Mouse (Mus musculus) megakaryocyte, embryonic 14.5 days (primary cell): ENCODE measurements around the gene Rab8b.

Source experiments
- FLI1 ChIP-seq: IDR thresholded peaks from 2 replicates; pipeline ENCODE4 v1.6.1; 2012; ENCODE audit warnings: low read length, inconsistent platforms, mixed read lengths
- GATA1 ChIP-seq: IDR thresholded peaks from 3 replicates; pipeline ENCODE4 v1.6.1; 2012; ENCODE audit warnings: mixed read lengths, low read length, inconsistent platforms, borderline replicate concordance

- no peak for TF ChIP-seq GATA1
- TF ChIP-seq FLI1, result no peak
Observed at GRCm38 (mm10) chr9:66834318-66835096, 85.0 kb downstream of the Rab8b start, which contains the start of gene Aph1c.
